Mouse (Mus musculus) testis, adult 2 months (tissue): ENCODE measurements around the gene Fntb.

ENCODE experiments used
- CTCF ChIP-seq: fragments of 200-500 bp; IDR thresholded peaks from 2 replicates; pipeline ENCODE4 v1.5.1; 2012; ENCODE audit warnings: low read depth, mild to moderate bottlenecking, inconsistent platforms, low read length, moderate library complexity; ENCODE audit not compliant: control insufficient read depth, insufficient read depth, insufficient replicate concordance
- POLR2A ChIP-seq: fragments of 200-500 bp; IDR thresholded peaks from 2 replicates; pipeline ENCODE4 v1.6.1; 2012; ENCODE audit warnings: low read depth, mild to moderate bottlenecking, inconsistent platforms, low read length, moderate library complexity; ENCODE audit not compliant: control insufficient read depth

GRCm38 (mm10) chr12:76906278-76906677, 140.9 kb downstream of the Fntb start:
- no peak for TF ChIP-seq POLR2A
- TF ChIP-seq CTCF = no peak
